Mouse (Mus musculus): ENCODE data around the gene Carns1.

DNA sequence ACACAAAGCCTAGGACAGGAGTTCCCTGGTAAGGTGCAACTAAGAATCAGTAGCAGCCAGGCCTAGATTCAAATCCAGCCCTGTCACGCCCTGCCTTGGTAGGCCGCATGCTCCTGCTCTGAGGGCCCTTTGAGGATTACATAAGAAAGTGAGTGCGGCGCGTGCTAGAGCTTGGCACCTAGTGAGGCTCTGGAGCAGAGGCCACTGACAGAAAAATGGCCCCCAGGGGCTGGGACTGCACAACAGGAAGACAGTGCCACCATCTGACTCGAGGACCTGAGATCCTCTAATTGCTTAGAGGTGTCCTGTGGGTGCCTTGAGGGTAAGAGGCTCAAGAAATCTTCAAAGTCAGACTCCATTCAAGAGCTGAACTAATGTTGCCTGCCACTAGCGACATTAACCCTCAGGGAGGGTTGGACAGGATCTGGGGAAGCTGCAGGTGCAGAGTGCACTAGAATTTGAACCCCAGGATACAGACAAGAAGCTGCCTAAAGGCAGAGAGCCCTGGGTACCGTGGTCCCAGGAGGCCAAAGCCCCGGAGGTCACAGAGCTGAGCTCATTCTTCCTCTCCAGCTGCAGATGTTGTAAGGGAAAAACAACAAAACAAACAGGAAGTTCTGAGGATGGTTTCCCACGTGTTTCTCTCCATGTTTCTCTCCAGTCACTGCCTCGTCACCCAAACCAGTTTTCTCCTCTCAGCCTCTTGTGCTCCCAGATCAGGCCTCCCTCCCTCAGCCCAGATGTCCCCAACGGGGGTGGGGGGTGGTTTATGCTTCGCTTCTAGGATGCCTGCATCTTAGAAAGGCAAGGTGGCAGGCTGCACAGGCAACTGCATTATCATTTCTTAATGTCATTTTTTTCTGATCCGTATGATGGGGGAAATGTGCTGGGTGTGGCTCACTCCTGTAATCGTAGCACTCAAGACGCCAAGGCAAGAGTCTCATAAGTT, 30.5 kb downstream of the Carns1 start:
- no peak for TF ChIP-seq POLR2AphosphoS2 (IDR thresholded peaks at IDR 0.05; ENCODE audit: low read length)
- no peak for TF ChIP-seq BHLHE40 (IDR thresholded peaks at IDR 0.05; ENCODE audit: borderline replicate concordance, low read depth, low read length)
- no peak for TF ChIP-seq CTCF (IDR thresholded peaks at IDR 0.05 in 2 of 3, conservative IDR thresholded peaks at IDR 0.05 in 1 of 3; ENCODE audit: control insufficient read depth in 1 of 3, insufficient read depth in 1 of 3, low read depth in 2 of 3, low read length in 3 of 3, poor library complexity in 1 of 3, severe bottlenecking in 1 of 3)
- TF ChIP-seq HCFC1 (IDR thresholded peaks at IDR 0.05; ENCODE audit: low read depth, low read length) = no peak
- TF ChIP-seq CHD1 (IDR thresholded peaks at IDR 0.05; ENCODE audit: low read depth, low read length) = no peak
- no peak for TF ChIP-seq MAZ (IDR thresholded peaks at IDR 0.05; ENCODE audit: low read depth, low read length)
- TF ChIP-seq GATA1 (IDR thresholded peaks at IDR 0.05; ENCODE audit: low read depth, low read length) = no peak
- TF ChIP-seq MAFK (IDR thresholded peaks at IDR 0.05; ENCODE audit: borderline replicate concordance, low read depth, low read length) = no peak
- no peak for TF ChIP-seq USF2 (IDR thresholded peaks at IDR 0.05; ENCODE audit: borderline replicate concordance in 1 of 2, insufficient read depth in 1 of 2, low read depth in 1 of 2, low read length in 2 of 2)
- TF ChIP-seq ZMIZ1 (IDR thresholded peaks at IDR 0.05; ENCODE audit: low read depth, low read length) = no peak
- no peak for TF ChIP-seq POLR2A (IDR thresholded peaks at IDR 0.05; ENCODE audit: control insufficient read depth in 1 of 2, insufficient read depth in 1 of 2, low read depth in 1 of 2, low read length in 2 of 2, poor library complexity in 1 of 2)
- TF ChIP-seq ETS1 (IDR thresholded peaks at IDR 0.05; ENCODE audit: low read depth, low read length) = no peak
- TF ChIP-seq TAL1 (IDR thresholded peaks at IDR 0.05; ENCODE audit: low read length) = no peak
- TF ChIP-seq EP300 (IDR thresholded peaks at IDR 0.05; ENCODE audit: low read depth in 1 of 2, low read length in 2 of 2) = no peak

All from MEL (cell line).